Mouse (Mus musculus): ENCODE data around the gene Cpa5. TPM values are rescaled to one million over a fixed set of nuclear protein-coding genes. Genes with fewer than 3 reads are reported as not detected.

Cpa5 gene
- polyA plus RNA-seq, 1 experiment from 2014 or later, result 1.3 TPM

GRCm38 (mm10) chr6:30621986-30622389, 11.2 kb downstream of the Cpa5 start:
- no peak for ATAC-seq (ENCODE audit: low read depth)
- Histone ChIP-seq H3K27ac (replicated peaks; ENCODE audit: low read depth, low read length) (no peak overlapping the region), H3K9me3 (ENCODE audit: control insufficient read depth, low read length) (no peaks in the 10 kb centered on the region), H3K4me3 (ENCODE audit: low read depth, low read length) (no peak overlapping the region), H3K4me1 (ENCODE audit: control insufficient read depth, insufficient read depth, low read length) (peaks cover 19% of the 10 kb centered on the region), H3K4me2 (ENCODE audit: low read depth, low read length) (no peak overlapping the region), H3K36me3 (ENCODE audit: control insufficient read depth, insufficient read depth, low read length) (no peaks in the 10 kb centered on the region), H3K27me3 (replicated peaks; ENCODE audit: control insufficient read depth, insufficient read depth, low read length) (no peaks in the 10 kb centered on the region), H3K9ac (ENCODE audit: low read depth, low read length) (no peak overlapping the region)
- DNase-seq (ENCODE audit: low spot score), result no peak
- WGBS, result 65% methylated on average over 4 of the region's 4 CpGs

GRCm38 (mm10) chr6:30624763-30625162, 14.0 kb downstream of the Cpa5 start:
- Histone ChIP-seq H3K36me3 (ENCODE audit: control insufficient read depth, insufficient read depth, low read length) (no peaks in the 10 kb centered on the region), H3K27me3 (replicated peaks; ENCODE audit: control insufficient read depth, insufficient read depth, low read length) (no peaks in the 10 kb centered on the region), H3K9me3 (ENCODE audit: control insufficient read depth, low read length) (no peaks in the 10 kb centered on the region), H3K4me2 (ENCODE audit: low read depth, low read length) (no peak overlapping the region), H3K9ac (ENCODE audit: low read depth, low read length) (no peak overlapping the region), H3K4me3 (ENCODE audit: low read depth, low read length) (no peak overlapping the region), H3K27ac (replicated peaks; ENCODE audit: low read depth, low read length) (no peak overlapping the region), H3K4me1 (ENCODE audit: control insufficient read depth, insufficient read depth, low read length) (0 out of 2 replicates have a peak, but pooled peaks cover 9% of the 10 kb centered on the region)
- 91% methylated on average over 9 of the region's 9 CpGs for WGBS
- DNase-seq (ENCODE audit: low spot score), result no peak
- ATAC-seq (ENCODE audit: low read depth), result no peak

GRCm38 (mm10) chr6:30628152-30628551, 17.3 kb downstream of the Cpa5 start:
- peak; percentile 89 for ATAC-seq (ENCODE audit: low read depth)
- Histone ChIP-seq H3K9me3 (ENCODE audit: control insufficient read depth, low read length) (no peaks in the 10 kb centered on the region), H3K27ac (replicated peaks; ENCODE audit: low read depth, low read length) (peak overlapping the region; percentile 42; the same call in 1 of the 2 replicates), H3K36me3 (ENCODE audit: control insufficient read depth, insufficient read depth, low read length) (no peaks in the 10 kb centered on the region), H3K9ac (ENCODE audit: low read depth, low read length) (no peak overlapping the region), H3K4me3 (ENCODE audit: low read depth, low read length) (no peak overlapping the region), H3K27me3 (replicated peaks; ENCODE audit: control insufficient read depth, insufficient read depth, low read length) (no peaks in the 10 kb centered on the region), H3K4me1 (ENCODE audit: control insufficient read depth, insufficient read depth, low read length) (0 out of 2 replicates have a peak, but pooled peaks cover 9% of the 10 kb centered on the region), H3K4me2 (ENCODE audit: low read depth, low read length) (no peak overlapping the region)
- 34% methylated on average over 6 of the region's 6 CpGs for WGBS
- DNase-seq (ENCODE audit: low spot score), result peak; percentile 90

- H3K9me3 ChIP-seq (ENCODE audit: control insufficient read depth, low read length), result no peaks in the 10 kb centered on the region
- ATAC-seq (ENCODE audit: low read depth), result no peak
Measured at GRCm38 (mm10) chr6:30629989-30630388, 19.2 kb downstream of the Cpa5 start.

GRCm38 (mm10) chr6:30635361-30635862, 24.6 kb downstream of the Cpa5 start:
- no peak for ATAC-seq (ENCODE audit: low read depth)
- DNase-seq (ENCODE audit: low spot score), result peak; percentile 49
- Histone ChIP-seq H3K4me3 (ENCODE audit: low read depth, low read length) (no peak overlapping the region), H3K27ac (replicated peaks; ENCODE audit: low read depth, low read length) (peak overlapping the region; percentile 93), H3K9ac (ENCODE audit: low read depth, low read length) (peak overlapping the region; percentile 34; the same call in 1 of the 2 replicates), H3K27me3 (replicated peaks; ENCODE audit: control insufficient read depth, insufficient read depth, low read length) (no peaks in the 10 kb centered on the region), H3K36me3 (ENCODE audit: control insufficient read depth, insufficient read depth, low read length) (no peaks in the 10 kb centered on the region), H3K4me1 (ENCODE audit: control insufficient read depth, insufficient read depth, low read length) (peaks cover 20% of the 10 kb centered on the region), H3K9me3 (ENCODE audit: control insufficient read depth, low read length) (no peaks in the 10 kb centered on the region), H3K4me2 (ENCODE audit: low read depth, low read length) (no peak overlapping the region)
- 27% methylated on average over 8 of the region's 8 CpGs for WGBS

More at GRCm38 (mm10) chr6:30629989-30630388, 19.2 kb downstream of the Cpa5 start:
- Histone ChIP-seq H3K36me3 (ENCODE audit: control insufficient read depth, insufficient read depth, low read length) (no peaks in the 10 kb centered on the region), H3K4me3 (ENCODE audit: low read depth, low read length) (no peak overlapping the region), H3K4me1 (ENCODE audit: control insufficient read depth, insufficient read depth, low read length) (0 out of 2 replicates have a peak, but pooled peaks cover 10% of the 10 kb centered on the region), H3K27me3 (replicated peaks; ENCODE audit: control insufficient read depth, insufficient read depth, low read length) (no peaks in the 10 kb centered on the region), H3K9ac (ENCODE audit: low read depth, low read length) (no peak overlapping the region), H3K27ac (replicated peaks; ENCODE audit: low read depth, low read length) (no peak overlapping the region), H3K4me2 (ENCODE audit: low read depth, low read length) (no peak overlapping the region)
- DNase-seq (ENCODE audit: low spot score), result no peak
- WGBS, result 92% methylated on average over 1 of the region's 1 CpGs

- H3K9me3 ChIP-seq (ENCODE audit: control insufficient read depth, low read length), result no peaks in the 10 kb centered on the region
- peak overlapping the region; percentile 38 for H3K9ac ChIP-seq (ENCODE audit: low read depth, low read length)
- peak overlapping the region; percentile 93 for H3K27ac ChIP-seq (replicated peaks; ENCODE audit: low read depth, low read length)
- H3K4me3 ChIP-seq (ENCODE audit: low read depth, low read length), result no peak overlapping the region
- no peaks in the 10 kb centered on the region for H3K27me3 ChIP-seq (replicated peaks; ENCODE audit: control insufficient read depth, insufficient read depth, low read length)
- peaks cover 20% of the 10 kb centered on the region for H3K4me1 ChIP-seq (ENCODE audit: control insufficient read depth, insufficient read depth, low read length)
- WGBS, result 18% methylated on average over 4 of the region's 4 CpGs
- peak; percentile 79 for ATAC-seq (ENCODE audit: low read depth)
- no peaks in the 10 kb centered on the region for H3K36me3 ChIP-seq (ENCODE audit: control insufficient read depth, insufficient read depth, low read length)
- peak; percentile 83 for DNase-seq (ENCODE audit: low spot score)
- H3K4me2 ChIP-seq (ENCODE audit: low read depth, low read length), result no peak overlapping the region
Measured at GRCm38 (mm10) chr6:30636186-30636842, 25.5 kb downstream of the Cpa5 start.

GRCm38 (mm10) chr6:30638674-30639268, 28.0 kb downstream of the Cpa5 start, which contains the start of gene Cpa1:
Gene Cpa1 (plus strand): TSS chr6:30639218.
- WGBS, result 90% methylated on average over 5 of the region's 5 CpGs
- ATAC-seq (ENCODE audit: low read depth) (no peak), DNase-seq (ENCODE audit: low spot score) (no peak)
- Histone ChIP-seq H3K9me3 (ENCODE audit: control insufficient read depth, low read length) (no peaks in the 10 kb centered on the region), H3K9ac (ENCODE audit: low read depth, low read length) (no peak within 1 kb of the TSS), H3K4me1 (ENCODE audit: control insufficient read depth, insufficient read depth, low read length) (peaks cover 21% of the 10 kb centered on the region), H3K27me3 (replicated peaks; ENCODE audit: control insufficient read depth, insufficient read depth, low read length) (no peaks in the 10 kb centered on the region), H3K4me3 (ENCODE audit: low read depth, low read length) (no peak within 1 kb of the TSS), H3K27ac (replicated peaks; ENCODE audit: low read depth, low read length) (no peak within 1 kb of the TSS; the same call in 1 of the 2 replicates), H3K4me2 (ENCODE audit: low read depth, low read length) (no peak within 1 kb of the TSS), H3K36me3 (ENCODE audit: control insufficient read depth, insufficient read depth, low read length) (no peaks in the 10 kb centered on the region)

- Histone ChIP-seq H3K4me2 (ENCODE audit: low read depth, low read length) (no peak overlapping the region), H3K27ac (replicated peaks; ENCODE audit: low read depth, low read length) (peak overlapping the region; percentile 65), H3K9ac (ENCODE audit: low read depth, low read length) (no peak overlapping the region), H3K36me3 (ENCODE audit: control insufficient read depth, insufficient read depth, low read length) (no peaks in the 10 kb centered on the region), H3K4me1 (ENCODE audit: control insufficient read depth, insufficient read depth, low read length) (peaks cover 19% of the 10 kb centered on the region), H3K4me3 (ENCODE audit: low read depth, low read length) (no peak overlapping the region), H3K9me3 (ENCODE audit: control insufficient read depth, low read length) (no peaks in the 10 kb centered on the region), H3K27me3 (replicated peaks; ENCODE audit: control insufficient read depth, insufficient read depth, low read length) (no peaks in the 10 kb centered on the region)
- ATAC-seq (ENCODE audit: low read depth) (peak; percentile 64; the same call in 1 of the 2 replicates), DNase-seq (ENCODE audit: low spot score) (no peak)
- WGBS, result 51% methylated on average over 12 of the region's 12 CpGs
Measured at GRCm38 (mm10) chr6:30643694-30644460, 33.1 kb downstream of the Cpa5 start.

All from embryonic facial prominence, embryonic 14.5 days (tissue).